Mouse (Mus musculus) E14TG2a.4 (cell line): ENCODE results near the gene Flad1.

Source experiments
- CTCF ChIP-seq: conservative IDR thresholded peaks from 2 replicates; pipeline ENCODE4 v1.5.1; 2014; ENCODE audit warnings: low read length
- NANOG ChIP-seq: IDR thresholded peaks from 2 replicates; pipeline ENCODE4 v1.6.1; 2014; ENCODE audit warnings: borderline replicate concordance, low read length, mixed read lengths

DNA sequence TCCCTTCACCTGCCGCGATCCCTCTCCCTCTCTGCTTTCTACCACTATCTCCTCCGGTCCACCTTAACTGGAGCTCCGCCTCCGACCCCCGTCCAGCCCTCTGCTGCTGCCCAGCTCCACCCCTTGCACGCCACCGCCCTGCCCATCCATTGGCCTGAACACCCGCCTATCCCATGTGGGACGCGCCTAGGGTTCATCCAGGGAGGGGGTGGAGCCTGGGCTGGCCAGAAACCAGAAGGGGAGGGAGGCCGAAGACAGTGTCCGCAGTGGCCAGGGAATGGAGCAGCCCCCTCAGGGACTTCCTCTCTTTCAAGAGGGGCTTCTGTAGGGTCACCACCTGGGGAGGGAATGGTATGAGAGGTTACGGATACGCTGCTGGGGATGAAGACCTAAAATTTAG is 18.1 kb downstream of the Flad1 start:
- TF ChIP-seq CTCF (no peak), NANOG (no peak)
